Mouse (Mus musculus): Measurements from ENCODE around the gene Pla2g3. TPM values are rescaled to one million over a fixed set of nuclear protein-coding genes. Genes with fewer than 3 reads are reported as not detected.

Gene Pla2g3
- polyA plus RNA-seq, 1 experiment from 2014 or later: 0.36 TPM

DNA sequence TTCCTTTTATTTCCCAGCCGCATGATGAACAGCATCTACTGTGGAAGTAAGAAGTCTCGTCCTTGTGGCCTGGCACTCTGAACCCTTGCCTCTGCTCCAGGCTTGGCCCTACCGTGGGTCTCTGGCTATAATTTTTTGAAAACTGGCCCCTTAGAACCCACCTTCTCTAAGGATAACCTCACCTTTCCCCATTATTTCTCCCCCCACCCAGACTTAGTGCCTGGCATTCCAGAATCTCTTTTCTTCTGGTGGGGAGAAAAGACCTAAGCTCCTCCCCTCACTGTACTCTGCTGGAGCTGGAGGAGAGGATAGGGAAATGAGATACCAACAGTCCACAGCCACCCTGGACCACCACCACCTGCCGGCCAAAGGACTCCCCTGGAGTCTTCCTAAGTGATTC lies 27.1 kb downstream of the Pla2g3 start:
- Histone ChIP-seq H3K27ac (no peak overlapping the region; the same call in 1 of the 2 replicates), H3K4me2 (replicated peaks) (peak overlapping the region; percentile 71), H3K9ac (peak overlapping the region; percentile 57), H3K4me3 (peak overlapping the region; percentile 53), H3K27me3 (peaks cover 24% of the 10 kb centered on the region), H3K4me1 (peaks cover 19% of the 10 kb centered on the region), H3K9me3 (no peaks in the 10 kb centered on the region), H3K36me3 (peaks cover 12% of the 10 kb centered on the region; the same call in 1 of the 2 replicates)
- 0 out of 2 replicates have a peak, but pooled peaks have one; percentile 2 for ATAC-seq (ENCODE audit: insufficient number of reproducible peaks, insufficient read depth, low FRiP score, low TSS enrichment)
- WGBS: 9% methylated on average over 4 of the region's 4 CpGs

DNA sequence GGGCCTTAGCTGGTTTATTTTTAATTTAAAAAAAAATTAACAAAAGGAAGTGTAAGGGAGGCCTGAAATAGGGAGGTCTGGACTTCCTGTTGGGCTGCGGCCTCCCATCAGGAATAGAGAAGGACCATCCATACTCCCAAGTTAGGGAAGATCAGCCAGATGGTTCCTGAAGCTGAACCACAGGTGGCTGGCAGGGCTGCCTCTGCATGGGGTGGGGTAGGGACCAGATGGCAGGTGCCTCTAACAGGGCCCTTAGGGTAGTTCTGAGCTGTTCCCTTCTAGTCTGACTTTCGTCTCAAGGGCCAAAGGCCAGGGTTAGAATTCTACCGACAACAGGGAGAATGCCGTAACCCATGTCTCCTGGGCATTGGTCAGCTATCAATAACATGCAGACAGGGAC lies 27.6 kb downstream of the Pla2g3 start:
- Histone ChIP-seq H3K36me3 (peaks cover 16% of the 10 kb centered on the region), H3K4me2 (replicated peaks) (peak overlapping the region; percentile 71), H3K4me1 (peaks cover 19% of the 10 kb centered on the region), H3K27ac (no peak overlapping the region), H3K4me3 (peak overlapping the region; percentile 53), H3K9me3 (no peaks in the 10 kb centered on the region), H3K27me3 (peaks cover 24% of the 10 kb centered on the region), H3K9ac (no peak overlapping the region)
- 70% methylated on average over 4 of the region's 4 CpGs for WGBS
- ATAC-seq (ENCODE audit: insufficient number of reproducible peaks, insufficient read depth, low FRiP score, low TSS enrichment): no peak

DNA sequence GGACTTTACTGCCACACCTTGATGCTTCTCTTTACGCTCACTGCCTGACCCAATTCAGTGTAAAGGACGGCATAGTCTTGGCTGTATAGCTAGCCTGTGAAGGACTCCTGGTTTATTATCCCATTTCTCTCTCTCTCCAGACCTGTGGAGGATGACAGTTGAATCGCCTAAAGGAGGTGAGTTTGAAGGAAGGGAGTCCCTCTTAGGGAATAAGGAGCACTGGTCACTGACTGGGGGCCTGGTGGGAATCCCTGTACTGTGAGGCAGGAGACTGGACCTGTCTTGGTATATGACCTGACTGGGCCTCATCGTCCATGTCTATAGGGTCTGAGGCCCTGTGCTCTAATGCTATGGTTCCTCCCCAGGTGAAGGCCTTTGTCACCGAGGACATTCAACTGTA lies 28.0 kb downstream of the Pla2g3 start:
- ATAC-seq (ENCODE audit: insufficient number of reproducible peaks, insufficient read depth, low FRiP score, low TSS enrichment): no peak
- Histone ChIP-seq H3K36me3 (peaks cover 21% of the 10 kb centered on the region), H3K4me1 (peaks cover 19% of the 10 kb centered on the region), H3K27me3 (peaks cover 24% of the 10 kb centered on the region), H3K9ac (no peak overlapping the region), H3K4me2 (replicated peaks) (peak overlapping the region; percentile 86; the same call in 1 of the 2 replicates), H3K4me3 (no peak overlapping the region), H3K27ac (no peak overlapping the region), H3K9me3 (no peaks in the 10 kb centered on the region)
- WGBS: 81% methylated on average over 5 of the region's 5 CpGs

DNA sequence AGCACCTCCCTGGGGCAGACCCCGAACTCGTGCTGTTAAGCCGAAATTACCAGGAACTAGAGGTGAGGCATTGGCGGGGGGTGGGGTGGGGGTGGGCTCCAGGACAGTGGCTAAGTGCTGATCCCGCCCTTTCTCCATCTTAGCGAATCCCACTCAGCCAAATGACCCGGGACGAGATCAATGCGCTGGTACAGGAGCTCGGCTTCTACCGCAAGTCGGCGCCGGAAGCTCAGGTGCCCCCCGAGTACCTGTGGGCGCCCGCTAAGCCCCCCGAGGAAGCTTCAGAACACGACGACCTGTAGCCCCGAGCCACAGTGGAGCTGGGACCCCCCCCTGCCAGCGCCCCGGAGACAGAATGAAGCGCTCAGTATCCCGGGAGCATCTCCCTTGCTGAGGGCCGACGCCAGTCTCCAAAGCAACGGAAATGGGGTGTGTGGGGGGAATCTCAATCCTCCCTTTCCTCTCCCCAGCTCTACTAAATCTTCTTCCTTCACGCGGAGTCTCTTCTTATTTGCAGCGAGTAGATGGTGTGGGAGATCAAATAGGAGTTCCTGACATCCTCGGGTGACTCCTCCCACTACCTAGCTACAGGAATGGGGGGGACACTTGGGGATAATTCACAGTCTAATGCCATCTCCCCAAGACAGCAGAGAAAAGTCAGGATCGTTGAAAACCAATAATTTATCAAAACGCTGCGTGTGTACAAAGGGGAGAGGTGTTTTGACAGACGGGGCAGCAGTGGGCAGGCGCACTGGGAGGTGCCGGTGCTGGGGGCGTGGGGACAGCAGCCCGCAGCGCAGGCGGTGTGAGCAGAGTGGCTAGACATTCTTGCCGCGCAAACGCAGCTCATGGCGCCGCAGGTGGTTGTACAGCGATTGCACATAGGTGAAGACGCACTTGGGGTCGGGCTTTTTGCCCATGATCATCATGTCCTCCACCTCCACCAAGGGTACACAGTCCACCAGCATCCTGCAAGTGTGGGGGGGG lies 29.1 kb downstream of the Pla2g3 start:
- 1% methylated on average over 50 of the region's 50 CpGs for WGBS
- peaks cover 24% of the 10 kb centered on the region for H3K27me3 ChIP-seq
- peaks cover 19% of the 10 kb centered on the region for H3K4me1 ChIP-seq
- no peak for ATAC-seq (ENCODE audit: insufficient number of reproducible peaks, insufficient read depth, low FRiP score, low TSS enrichment)
- peak overlapping the region; percentile 86 for H3K4me2 ChIP-seq (replicated peaks)
- H3K36me3 ChIP-seq: peaks cover 31% of the 10 kb centered on the region
- peak overlapping the region; percentile 36 for H3K4me3 ChIP-seq
- no peaks in the 10 kb centered on the region for H3K9me3 ChIP-seq
- H3K27ac ChIP-seq: no peak overlapping the region
- H3K9ac ChIP-seq: peak overlapping the region; percentile 27

DNA sequence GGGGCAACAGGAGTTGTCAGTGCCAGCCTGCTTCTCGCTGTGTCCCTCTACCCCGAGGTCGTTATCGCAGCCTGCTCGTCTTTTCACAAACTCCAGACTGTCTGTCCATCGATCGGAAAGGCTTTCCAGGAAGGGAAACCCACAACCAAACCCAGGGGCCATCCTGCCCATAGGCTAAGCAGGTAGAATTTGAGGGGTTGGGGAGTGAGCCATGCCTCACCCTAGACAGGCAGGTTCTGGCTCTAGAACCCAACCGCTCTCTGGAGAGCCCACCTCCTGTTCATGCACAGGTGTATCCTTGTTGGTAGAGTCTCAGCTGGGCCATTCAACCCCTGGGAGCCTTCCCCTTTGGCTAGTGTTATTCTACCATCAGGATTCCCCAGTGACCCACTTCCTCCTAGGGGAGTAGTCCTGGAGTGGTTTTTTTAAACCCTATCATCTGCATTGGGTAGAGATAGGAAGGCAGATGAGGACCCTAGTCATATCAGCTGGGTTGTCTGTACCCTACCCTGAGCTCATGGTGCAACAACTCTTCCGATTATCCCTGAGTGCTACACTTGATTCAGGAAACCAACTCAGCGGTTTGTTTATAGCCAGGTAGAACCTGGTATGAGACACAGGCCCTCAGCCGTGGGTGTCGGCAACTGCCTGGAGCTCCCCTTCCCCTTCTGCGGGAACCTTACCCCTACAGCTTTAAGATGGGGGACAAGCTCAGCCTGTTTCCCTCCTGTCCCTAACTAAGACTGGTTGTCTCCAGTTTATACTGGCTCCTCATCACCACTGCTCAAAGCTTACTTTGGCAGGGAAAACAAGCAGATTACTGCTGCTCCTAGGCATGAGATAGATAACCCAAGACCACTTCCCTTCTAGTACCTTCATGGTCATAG lies 30.0 kb downstream of the Pla2g3 start:
- peak overlapping the region; percentile 36 for H3K4me3 ChIP-seq
- no peaks in the 10 kb centered on the region for H3K9me3 ChIP-seq
- H3K4me2 ChIP-seq (replicated peaks): peak overlapping the region; percentile 86
- no peak overlapping the region for H3K27ac ChIP-seq
- H3K9ac ChIP-seq: 0 out of 2 replicates have a peak overlapping the region, but pooled peaks have one; percentile 27
- 55% methylated on average over 13 of the region's 13 CpGs for WGBS
- H3K27me3 ChIP-seq: peaks cover 24% of the 10 kb centered on the region
- no peak for ATAC-seq (ENCODE audit: insufficient number of reproducible peaks, insufficient read depth, low FRiP score, low TSS enrichment)
- H3K36me3 ChIP-seq: peaks cover 40% of the 10 kb centered on the region
- H3K4me1 ChIP-seq: peaks cover 19% of the 10 kb centered on the region

DNA sequence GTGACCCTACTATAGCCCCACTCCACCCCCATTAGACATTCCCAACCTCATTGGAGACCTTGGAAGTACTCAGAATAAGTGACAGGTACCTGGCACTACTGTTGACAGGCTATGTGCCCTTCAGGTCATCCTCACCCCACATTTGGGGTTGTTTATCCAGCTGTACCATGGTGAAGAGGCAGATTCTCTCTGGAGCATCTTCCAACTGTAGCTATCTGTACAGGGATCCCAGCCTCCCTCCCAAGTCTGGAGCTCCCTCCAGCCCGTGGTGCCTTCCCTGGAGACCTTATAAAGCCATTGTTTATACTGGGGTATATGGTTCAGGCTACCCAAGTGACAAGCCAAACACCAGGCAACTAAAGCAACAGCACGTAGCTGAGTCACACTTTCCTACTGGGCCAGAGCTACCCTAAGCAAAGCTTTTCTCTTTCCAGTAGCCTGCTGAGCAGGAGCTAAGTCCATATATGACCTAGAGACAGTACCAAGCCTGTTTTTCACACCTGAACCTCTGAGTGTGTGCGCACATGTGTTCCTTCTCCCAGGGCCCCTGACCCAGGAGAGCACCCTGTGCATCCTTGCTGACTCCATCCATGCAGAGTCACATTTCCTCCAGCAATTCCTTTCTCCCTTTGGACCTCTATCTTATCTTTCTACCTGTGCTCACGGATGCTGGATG lies 31.1 kb downstream of the Pla2g3 start:
- Histone ChIP-seq H3K4me1 (peaks cover 17% of the 10 kb centered on the region), H3K27ac (no peak overlapping the region), H3K4me3 (no peak overlapping the region), H3K4me2 (replicated peaks) (no peak overlapping the region), H3K9me3 (no peaks in the 10 kb centered on the region), H3K9ac (no peak overlapping the region), H3K36me3 (peaks cover 50% of the 10 kb centered on the region), H3K27me3 (peaks cover 24% of the 10 kb centered on the region)
- ATAC-seq (ENCODE audit: insufficient number of reproducible peaks, insufficient read depth, low FRiP score, low TSS enrichment): no peak
- WGBS: 74% methylated on average over 4 of the region's 4 CpGs

DNA sequence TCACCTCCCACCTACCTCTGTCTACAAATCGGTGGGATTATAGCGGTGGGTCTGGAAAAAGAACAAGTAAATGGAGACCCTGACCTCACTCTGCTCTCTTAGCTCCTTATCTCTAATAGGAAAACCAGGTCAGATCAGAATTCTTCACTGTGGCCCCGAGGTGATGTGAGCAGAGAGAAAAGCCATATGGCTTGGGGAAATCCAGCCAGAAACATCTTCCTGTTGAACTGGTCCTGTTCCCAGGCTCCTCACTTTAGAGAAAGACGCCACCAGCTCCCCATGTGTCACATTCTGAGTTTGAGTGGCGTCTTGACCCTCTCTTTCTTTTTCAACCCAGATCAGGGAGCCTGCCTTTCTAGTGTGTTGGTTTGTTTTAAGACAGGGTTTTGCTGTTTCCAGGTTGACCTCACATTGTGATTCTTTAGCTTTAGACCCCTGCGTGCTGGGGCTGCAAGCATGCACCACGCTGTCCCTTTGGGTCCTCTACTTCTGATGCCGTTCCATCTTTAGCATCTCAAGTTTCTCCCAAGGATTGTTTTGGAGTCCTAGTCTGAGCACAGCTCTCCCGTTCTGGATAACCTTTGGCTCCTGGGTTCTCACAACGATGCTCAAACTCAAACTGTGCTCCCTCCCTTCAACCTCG lies 31.8 kb downstream of the Pla2g3 start:
- no peak overlapping the region for H3K27ac ChIP-seq
- peaks cover 24% of the 10 kb centered on the region for H3K27me3 ChIP-seq
- no peak overlapping the region for H3K4me2 ChIP-seq (replicated peaks)
- H3K4me1 ChIP-seq: peaks cover 15% of the 10 kb centered on the region
- 79% methylated on average over 11 of the region's 11 CpGs for whole genome bisulfite sequencing
- no peaks in the 10 kb centered on the region for H3K9me3 ChIP-seq
- H3K4me3 ChIP-seq: no peak overlapping the region
- no peak for ATAC-seq (ENCODE audit: insufficient number of reproducible peaks, insufficient read depth, low FRiP score, low TSS enrichment)
- peaks cover 57% of the 10 kb centered on the region for H3K36me3 ChIP-seq
- H3K9ac ChIP-seq: no peak overlapping the region

DNA sequence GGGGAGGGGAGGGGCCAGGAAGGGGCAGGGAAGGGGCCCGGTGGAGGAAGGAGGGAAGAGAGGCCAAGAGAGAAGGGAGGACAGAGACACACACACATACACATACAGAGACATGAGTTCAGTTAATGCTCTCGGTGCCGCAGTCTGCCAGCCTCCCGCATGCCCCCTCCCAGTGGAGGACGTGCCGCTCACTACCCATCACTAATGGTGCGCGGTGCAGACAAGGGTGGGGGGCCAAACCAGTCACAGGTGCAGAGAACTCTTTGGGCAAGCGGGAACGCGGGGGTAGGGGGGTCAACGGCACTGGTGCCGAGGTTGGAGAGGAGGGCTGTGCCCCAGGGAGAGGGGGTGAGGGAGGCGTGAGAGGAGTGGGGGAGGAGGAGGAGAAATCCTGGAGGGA lies 32.8 kb downstream of the Pla2g3 start:
- H3K27ac ChIP-seq: no peak overlapping the region
- peaks cover 15% of the 10 kb centered on the region for H3K4me1 ChIP-seq
- H3K4me3 ChIP-seq: no peak overlapping the region
- no peak overlapping the region for H3K4me2 ChIP-seq (replicated peaks)
- WGBS: 84% methylated on average over 14 of the region's 14 CpGs
- no peak for ATAC-seq (ENCODE audit: insufficient number of reproducible peaks, insufficient read depth, low FRiP score, low TSS enrichment)
- no peaks in the 10 kb centered on the region for H3K9me3 ChIP-seq
- peaks cover 16% of the 10 kb centered on the region for H3K27me3 ChIP-seq
- H3K36me3 ChIP-seq: peaks cover 67% of the 10 kb centered on the region
- H3K9ac ChIP-seq: no peak overlapping the region

DNA sequence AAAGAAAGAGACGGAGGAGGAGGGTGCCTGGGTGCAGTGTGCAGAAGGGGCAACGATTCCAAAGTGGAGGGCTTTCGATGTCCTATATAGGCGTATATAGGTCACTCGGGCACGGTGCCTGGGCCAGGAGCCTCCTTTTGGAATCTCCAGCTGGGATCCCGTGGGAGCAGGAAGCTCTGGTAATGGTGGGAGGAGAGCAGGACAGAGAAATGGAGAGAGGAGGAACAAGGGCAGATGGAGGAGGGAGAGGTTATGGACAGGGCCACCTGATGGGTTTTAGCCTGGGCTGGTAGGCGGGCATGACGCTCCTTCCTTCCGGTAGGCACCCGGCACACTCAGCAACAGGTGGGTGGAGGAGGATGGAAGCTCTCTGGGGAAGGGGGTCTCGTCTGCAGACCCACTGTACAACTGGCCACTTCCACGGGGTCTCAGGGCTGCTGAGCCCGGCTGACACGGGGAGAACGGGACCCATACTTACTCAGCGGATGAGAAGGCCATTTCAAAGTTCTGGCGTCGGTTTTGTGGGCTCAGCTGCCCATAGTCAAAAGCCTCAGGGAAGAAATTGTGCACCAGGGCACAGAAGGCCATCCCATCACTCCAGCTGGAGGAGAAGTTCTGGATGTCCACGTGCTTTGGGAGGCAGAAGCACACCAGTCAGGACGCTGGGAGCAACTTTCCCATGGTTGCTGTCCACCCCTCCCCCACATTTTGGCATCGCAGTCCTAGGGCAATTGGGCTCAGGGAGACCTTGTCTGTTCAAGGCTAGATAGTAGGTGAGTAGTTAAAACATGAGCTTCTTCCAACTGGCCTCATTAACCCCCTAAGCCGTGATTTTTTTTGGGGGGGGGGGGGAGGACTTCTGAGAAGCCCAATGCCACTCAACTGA lies 33.5 kb downstream of the Pla2g3 start:
- peaks cover 74% of the 10 kb centered on the region for H3K36me3 ChIP-seq
- 89% methylated on average over 23 of the region's 23 CpGs for WGBS
- H3K9ac ChIP-seq: no peak overlapping the region
- H3K9me3 ChIP-seq: no peaks in the 10 kb centered on the region
- peaks cover 11% of the 10 kb centered on the region for H3K4me1 ChIP-seq
- no peak overlapping the region for H3K4me2 ChIP-seq (replicated peaks)
- H3K27ac ChIP-seq: no peak overlapping the region
- peaks cover 10% of the 10 kb centered on the region for H3K27me3 ChIP-seq
- no peak for ATAC-seq (ENCODE audit: insufficient number of reproducible peaks, insufficient read depth, low FRiP score, low TSS enrichment)
- no peak overlapping the region for H3K4me3 ChIP-seq

DNA sequence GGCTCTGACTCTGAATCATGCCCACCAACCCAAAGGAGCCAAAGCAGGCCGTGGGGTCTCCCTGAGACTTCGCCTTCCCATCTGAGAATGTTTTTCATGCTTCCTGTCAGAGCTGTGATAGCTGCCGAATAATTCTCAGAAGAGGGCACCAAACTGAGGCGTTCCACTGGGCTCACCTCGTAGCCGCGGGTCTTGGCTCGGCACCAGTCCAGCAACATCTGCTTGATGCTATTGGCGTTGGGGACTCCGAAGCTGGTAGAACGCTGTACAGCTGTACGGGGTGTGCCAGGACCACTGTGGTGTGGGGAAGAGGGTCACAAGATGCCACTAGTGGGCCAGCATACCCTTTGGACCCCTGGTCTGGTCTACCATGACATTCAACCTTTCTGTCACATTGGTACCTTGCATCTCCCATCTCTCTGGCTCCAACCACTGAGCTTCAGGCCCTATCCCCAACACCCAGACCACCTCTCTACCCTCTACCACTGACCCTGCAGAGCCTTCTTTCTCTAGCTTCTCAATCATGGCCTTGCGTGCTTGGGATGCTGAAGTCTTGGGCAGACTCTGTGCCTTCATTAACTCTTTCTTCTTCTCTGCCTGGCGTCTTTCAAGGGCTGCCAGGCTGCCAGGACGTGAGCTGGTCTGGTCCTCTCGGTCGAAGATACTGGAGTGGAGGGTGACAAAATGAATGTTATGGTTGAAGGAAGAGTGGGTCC lies 34.4 kb downstream of the Pla2g3 start:
- no peak for ATAC-seq (ENCODE audit: insufficient number of reproducible peaks, insufficient read depth, low FRiP score, low TSS enrichment)
- no peak overlapping the region for H3K9ac ChIP-seq
- 92% methylated on average over 17 of the region's 17 CpGs for WGBS
- no peaks in the 10 kb centered on the region for H3K9me3 ChIP-seq
- H3K36me3 ChIP-seq: peaks cover 82% of the 10 kb centered on the region
- peaks cover 2% of the 10 kb centered on the region for H3K4me1 ChIP-seq
- no peak overlapping the region for H3K27ac ChIP-seq
- no peak overlapping the region for H3K4me3 ChIP-seq
- H3K27me3 ChIP-seq: peaks cover 5% of the 10 kb centered on the region; the same call in 1 of the 2 replicates
- no peak overlapping the region for H3K4me2 ChIP-seq (replicated peaks)
